Mouse (Mus musculus): ENCODE data around the gene Dlgap3. TPM values are rescaled to one million over a fixed set of nuclear protein-coding genes. Genes with fewer than 3 reads are reported as not detected.
A peak's percentile ranks its signal among the peaks of the same experiment; 100 is the strongest.

The Dlgap3 gene
- polyA plus RNA-seq, 1 experiment from 2014 or later = 1.4 TPM

GRCm38 (mm10) chr4:127150031-127150430, 19.0 kb upstream of the Dlgap3 start:
- 85% methylated on average over 13 of the region's 13 CpGs for WGBS
- H3K4me2 ChIP-seq = no peak overlapping the region
- no peaks in the 10 kb centered on the region for H3K4me1 ChIP-seq (ENCODE audit: insufficient read depth)
- no peak overlapping the region for H3K4me3 ChIP-seq (ENCODE audit: low read depth, low read length)
- no peak overlapping the region for H3K9ac ChIP-seq
- TF ChIP-seq CTCF (IDR thresholded peaks at IDR 0.05; ENCODE audit: low read depth) = no peak
- ATAC-seq (ENCODE audit: insufficient read depth) = no peak
- no peaks in the 10 kb centered on the region for H3K36me3 ChIP-seq (ENCODE audit: insufficient read depth)
- no peak overlapping the region for H3K27ac ChIP-seq (ENCODE audit: low read depth)
- H3K27me3 ChIP-seq (ENCODE audit: insufficient read depth, low read length) = no peaks in the 10 kb centered on the region
- no peaks in the 10 kb centered on the region for H3K9me3 ChIP-seq (ENCODE audit: low read depth, low read length)
- no peak for DNase-seq

GRCm38 (mm10) chr4:127153345-127153744, 15.7 kb upstream of the Dlgap3 start:
- H3K9ac ChIP-seq = no peak overlapping the region
- H3K4me1 ChIP-seq (ENCODE audit: insufficient read depth) = no peaks in the 10 kb centered on the region
- H3K27ac ChIP-seq (ENCODE audit: low read depth) = no peak overlapping the region
- ATAC-seq (ENCODE audit: insufficient read depth) = no peak
- H3K36me3 ChIP-seq (ENCODE audit: insufficient read depth) = no peaks in the 10 kb centered on the region
- no peaks in the 10 kb centered on the region for H3K27me3 ChIP-seq (ENCODE audit: insufficient read depth, low read length)
- no peak for DNase-seq
- no peaks in the 10 kb centered on the region for H3K9me3 ChIP-seq (ENCODE audit: low read depth, low read length)
- no peak overlapping the region for H3K4me2 ChIP-seq
- H3K4me3 ChIP-seq (ENCODE audit: low read depth, low read length) = no peak overlapping the region
- 48% methylated on average over 1 of the region's 1 CpGs for WGBS
- TF ChIP-seq CTCF (IDR thresholded peaks at IDR 0.05; ENCODE audit: low read depth) = no peak

GRCm38 (mm10) chr4:127155757-127156156, 13.2 kb upstream of the Dlgap3 start:
- H3K9me3 ChIP-seq (ENCODE audit: low read depth, low read length) = no peaks in the 10 kb centered on the region
- H3K4me1 ChIP-seq (ENCODE audit: insufficient read depth) = no peaks in the 10 kb centered on the region
- no peak overlapping the region for H3K9ac ChIP-seq
- H3K27ac ChIP-seq (ENCODE audit: low read depth) = no peak overlapping the region
- ATAC-seq (ENCODE audit: insufficient read depth) (no peak), DNase-seq (peak; percentile 5)
- no peak overlapping the region for H3K4me3 ChIP-seq (ENCODE audit: low read depth, low read length)
- H3K4me2 ChIP-seq = no peak overlapping the region
- no peaks in the 10 kb centered on the region for H3K27me3 ChIP-seq (ENCODE audit: insufficient read depth, low read length)
- WGBS = 60% methylated on average over 5 of the region's 5 CpGs
- TF ChIP-seq CTCF (IDR thresholded peaks at IDR 0.05; ENCODE audit: low read depth) = no peak; the same call in 1 of the 2 replicates
- H3K36me3 ChIP-seq (ENCODE audit: insufficient read depth) = no peaks in the 10 kb centered on the region

GRCm38 (mm10) chr4:127157746-127158145, 11.3 kb upstream of the Dlgap3 start:
- Histone ChIP-seq H3K9me3 (ENCODE audit: low read depth, low read length) (no peaks in the 10 kb centered on the region), H3K4me1 (ENCODE audit: insufficient read depth) (no peaks in the 10 kb centered on the region), H3K4me2 (no peak overlapping the region), H3K36me3 (ENCODE audit: insufficient read depth) (no peaks in the 10 kb centered on the region), H3K9ac (no peak overlapping the region), H3K27ac (ENCODE audit: low read depth) (no peak overlapping the region), H3K4me3 (ENCODE audit: low read depth, low read length) (no peak overlapping the region), H3K27me3 (ENCODE audit: insufficient read depth, low read length) (no peaks in the 10 kb centered on the region)
- DNase-seq = no peak
- TF ChIP-seq CTCF (IDR thresholded peaks at IDR 0.05; ENCODE audit: low read depth) = no peak
- no peak for ATAC-seq (ENCODE audit: insufficient read depth)
- 79% methylated on average over 4 of the region's 4 CpGs for WGBS

- no peaks in the 10 kb centered on the region for H3K4me1 ChIP-seq (ENCODE audit: insufficient read depth)
- no peak overlapping the region for H3K4me2 ChIP-seq
- no peak overlapping the region for H3K9ac ChIP-seq
- WGBS = 60% methylated on average over 8 of the region's 8 CpGs
- no peaks in the 10 kb centered on the region for H3K9me3 ChIP-seq (ENCODE audit: low read depth, low read length)
- no peak for DNase-seq
- no peak for ATAC-seq (ENCODE audit: insufficient read depth)
- H3K36me3 ChIP-seq (ENCODE audit: insufficient read depth) = no peaks in the 10 kb centered on the region
- H3K4me3 ChIP-seq (ENCODE audit: low read depth, low read length) = no peak overlapping the region
- no peak for TF ChIP-seq CTCF (IDR thresholded peaks at IDR 0.05; ENCODE audit: low read depth)
- H3K27me3 ChIP-seq (ENCODE audit: insufficient read depth, low read length) = peaks cover 17% of the 10 kb centered on the region
- H3K27ac ChIP-seq (ENCODE audit: low read depth) = no peak overlapping the region
Measured at GRCm38 (mm10) chr4:127163926-127164325, 5.1 kb upstream of the Dlgap3 start.

GRCm38 (mm10) chr4:127167096-127167495, 1.9 kb upstream of the Dlgap3 start:
- TF ChIP-seq CTCF (IDR thresholded peaks at IDR 0.05; ENCODE audit: low read depth) = no peak
- Histone ChIP-seq H3K9ac (no peak overlapping the region), H3K27ac (ENCODE audit: low read depth) (no peak overlapping the region), H3K4me2 (no peak overlapping the region), H3K4me3 (ENCODE audit: low read depth, low read length) (no peak overlapping the region), H3K9me3 (ENCODE audit: low read depth, low read length) (no peaks in the 10 kb centered on the region), H3K27me3 (ENCODE audit: insufficient read depth, low read length) (peaks cover 40% of the 10 kb centered on the region), H3K36me3 (ENCODE audit: insufficient read depth) (no peaks in the 10 kb centered on the region), H3K4me1 (ENCODE audit: insufficient read depth) (0 out of 2 replicates have a peak, but pooled peaks cover 5% of the 10 kb centered on the region)
- ATAC-seq (ENCODE audit: insufficient read depth) = no peak
- DNase-seq = no peak
- 72% methylated on average over 5 of the region's 5 CpGs for WGBS

- H3K36me3 ChIP-seq (ENCODE audit: insufficient read depth) = no peaks in the 10 kb centered on the region
- ATAC-seq (ENCODE audit: insufficient read depth) = no peak
- no peak for TF ChIP-seq CTCF (IDR thresholded peaks at IDR 0.05; ENCODE audit: low read depth)
- peak overlapping the region; percentile 66 for H3K4me3 ChIP-seq (ENCODE audit: low read depth, low read length)
- 0 out of 2 replicates have a peak, but pooled peaks cover 5% of the 10 kb centered on the region for H3K4me1 ChIP-seq (ENCODE audit: insufficient read depth)
- WGBS = 15% methylated on average over 8 of the region's 8 CpGs
- no peaks in the 10 kb centered on the region for H3K9me3 ChIP-seq (ENCODE audit: low read depth, low read length)
- no peak overlapping the region for H3K9ac ChIP-seq
- no peak overlapping the region for H3K27ac ChIP-seq (ENCODE audit: low read depth)
- H3K4me2 ChIP-seq = peak overlapping the region; percentile 99
- H3K27me3 ChIP-seq (ENCODE audit: insufficient read depth, low read length) = peaks cover 40% of the 10 kb centered on the region
- no peak for DNase-seq
Measured at GRCm38 (mm10) chr4:127167731-127168130, 1.3 kb upstream of the Dlgap3 start.
